Mouse (Mus musculus): ENCODE data around the gene Kdm1b. TPM values are rescaled to one million over a fixed set of nuclear protein-coding genes. Genes with fewer than 3 reads are reported as not detected.

Kdm1b gene
- polyA plus RNA-seq, 1 experiment = 5.8 TPM

GRCm38 (mm10) chr13:47056781-47057180 lies 13.5 kb downstream of the Kdm1b start:
- no peaks in the 10 kb centered on the region for H3K27me3 ChIP-seq (ENCODE audit: control insufficient read depth, insufficient read depth, low read length)
- no peaks in the 10 kb centered on the region for H3K4me1 ChIP-seq (ENCODE audit: control insufficient read depth, insufficient read depth, insufficient read length, low read length)
- no peak overlapping the region for H3K4me3 ChIP-seq (ENCODE audit: low read depth, low read length)
- TF ChIP-seq CTCF (IDR thresholded peaks at IDR 0.05; ENCODE audit: extremely low read depth, insufficient read length, insufficient replicate concordance, low read depth, low read length) = no peak
- no peak for TF ChIP-seq POLR2A (IDR thresholded peaks at IDR 0.05; ENCODE audit: low read depth, low read length)
- whole genome bisulfite sequencing = 94% methylated on average over 5 of the region's 5 CpGs
- H3K36me3 ChIP-seq (ENCODE audit: control insufficient read depth, insufficient read depth, low read length) = peaks cover 37% of the 10 kb centered on the region
- H3K27ac ChIP-seq (ENCODE audit: insufficient read depth, low read depth, low read length) = no peak overlapping the region

- H3K27me3 ChIP-seq (ENCODE audit: control insufficient read depth, insufficient read depth, low read length) = no peaks in the 10 kb centered on the region
- no peaks in the 10 kb centered on the region for H3K4me1 ChIP-seq (ENCODE audit: control insufficient read depth, insufficient read depth, insufficient read length, low read length)
- H3K4me3 ChIP-seq (ENCODE audit: low read depth, low read length) = no peak overlapping the region
- H3K36me3 ChIP-seq (ENCODE audit: control insufficient read depth, insufficient read depth, low read length) = peaks cover 39% of the 10 kb centered on the region
- WGBS = 95% methylated on average over 17 of the region's 17 CpGs
- H3K27ac ChIP-seq (ENCODE audit: insufficient read depth, low read depth, low read length) = no peak overlapping the region
- TF ChIP-seq POLR2A (IDR thresholded peaks at IDR 0.05; ENCODE audit: low read depth, low read length) = no peak
- no peak for TF ChIP-seq CTCF (IDR thresholded peaks at IDR 0.05; ENCODE audit: extremely low read depth, insufficient read length, insufficient replicate concordance, low read depth, low read length)
These were observed 19.5 kb downstream of the Kdm1b start for GRCm38 (mm10) chr13:47062756-47063155.

- no peak overlapping the region for H3K27ac ChIP-seq (ENCODE audit: insufficient read depth, low read depth, low read length)
- no peak overlapping the region for H3K4me3 ChIP-seq (ENCODE audit: low read depth, low read length)
- H3K36me3 ChIP-seq (ENCODE audit: control insufficient read depth, insufficient read depth, low read length) = peaks cover 47% of the 10 kb centered on the region
- H3K27me3 ChIP-seq (ENCODE audit: control insufficient read depth, insufficient read depth, low read length) = no peaks in the 10 kb centered on the region
- TF ChIP-seq POLR2A (IDR thresholded peaks at IDR 0.05; ENCODE audit: low read depth, low read length) (no peak), CTCF (IDR thresholded peaks at IDR 0.05; ENCODE audit: extremely low read depth, insufficient read length, insufficient replicate concordance, low read depth, low read length) (no peak)
- H3K4me1 ChIP-seq (ENCODE audit: control insufficient read depth, insufficient read depth, insufficient read length, low read length) = no peaks in the 10 kb centered on the region
- WGBS = 80% methylated on average over 15 of the region's 15 CpGs
These were observed 20.9 kb downstream of the Kdm1b start for GRCm38 (mm10) chr13:47063985-47064760.

DNA sequence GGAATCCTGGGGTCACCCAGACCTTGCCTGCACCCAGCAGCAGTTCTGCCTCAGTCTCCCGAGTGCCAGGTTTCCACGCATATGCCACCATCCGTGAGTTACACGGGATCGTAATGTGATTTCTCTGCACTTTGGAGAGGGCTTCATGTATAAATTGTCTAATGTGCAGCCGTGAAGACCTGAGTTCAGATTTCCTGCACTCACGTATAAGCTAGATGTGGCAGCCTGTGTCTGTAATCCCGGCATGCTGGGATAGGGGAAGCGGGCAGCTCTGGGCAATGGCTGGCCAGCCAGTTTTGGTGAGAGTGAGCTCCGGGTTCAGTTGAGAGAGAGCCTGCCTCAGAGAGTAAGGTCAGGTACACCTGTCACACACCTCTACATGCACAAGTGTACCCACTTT lies 23.2 kb downstream of the Kdm1b start:
- peaks cover 41% of the 10 kb centered on the region for H3K36me3 ChIP-seq (ENCODE audit: control insufficient read depth, insufficient read depth, low read length)
- H3K4me1 ChIP-seq (ENCODE audit: control insufficient read depth, insufficient read depth, insufficient read length, low read length) = no peaks in the 10 kb centered on the region
- no peak for TF ChIP-seq CTCF (IDR thresholded peaks at IDR 0.05; ENCODE audit: extremely low read depth, insufficient read length, insufficient replicate concordance, low read depth, low read length)
- no peak for TF ChIP-seq POLR2A (IDR thresholded peaks at IDR 0.05; ENCODE audit: low read depth, low read length)
- no peak overlapping the region; the same call in 1 of the 2 replicates for H3K4me3 ChIP-seq (ENCODE audit: low read depth, low read length)
- WGBS = 97% methylated on average over 10 of the region's 10 CpGs
- no peak overlapping the region for H3K27ac ChIP-seq (ENCODE audit: insufficient read depth, low read depth, low read length)
- H3K27me3 ChIP-seq (ENCODE audit: control insufficient read depth, insufficient read depth, low read length) = no peaks in the 10 kb centered on the region

GRCm38 (mm10) chr13:47067001-47067400 lies 23.7 kb downstream of the Kdm1b start:
- Histone ChIP-seq H3K4me1 (ENCODE audit: control insufficient read depth, insufficient read depth, insufficient read length, low read length) (no peaks in the 10 kb centered on the region), H3K27me3 (ENCODE audit: control insufficient read depth, insufficient read depth, low read length) (no peaks in the 10 kb centered on the region), H3K4me3 (ENCODE audit: low read depth, low read length) (no peak overlapping the region), H3K27ac (ENCODE audit: insufficient read depth, low read depth, low read length) (no peak overlapping the region), H3K36me3 (ENCODE audit: control insufficient read depth, insufficient read depth, low read length) (peaks cover 44% of the 10 kb centered on the region)
- 91% methylated on average over 6 of the region's 6 CpGs for WGBS
- TF ChIP-seq POLR2A (IDR thresholded peaks at IDR 0.05; ENCODE audit: low read depth, low read length) = no peak
- TF ChIP-seq CTCF (IDR thresholded peaks at IDR 0.05; ENCODE audit: extremely low read depth, insufficient read length, insufficient replicate concordance, low read depth, low read length) = no peak

DNA sequence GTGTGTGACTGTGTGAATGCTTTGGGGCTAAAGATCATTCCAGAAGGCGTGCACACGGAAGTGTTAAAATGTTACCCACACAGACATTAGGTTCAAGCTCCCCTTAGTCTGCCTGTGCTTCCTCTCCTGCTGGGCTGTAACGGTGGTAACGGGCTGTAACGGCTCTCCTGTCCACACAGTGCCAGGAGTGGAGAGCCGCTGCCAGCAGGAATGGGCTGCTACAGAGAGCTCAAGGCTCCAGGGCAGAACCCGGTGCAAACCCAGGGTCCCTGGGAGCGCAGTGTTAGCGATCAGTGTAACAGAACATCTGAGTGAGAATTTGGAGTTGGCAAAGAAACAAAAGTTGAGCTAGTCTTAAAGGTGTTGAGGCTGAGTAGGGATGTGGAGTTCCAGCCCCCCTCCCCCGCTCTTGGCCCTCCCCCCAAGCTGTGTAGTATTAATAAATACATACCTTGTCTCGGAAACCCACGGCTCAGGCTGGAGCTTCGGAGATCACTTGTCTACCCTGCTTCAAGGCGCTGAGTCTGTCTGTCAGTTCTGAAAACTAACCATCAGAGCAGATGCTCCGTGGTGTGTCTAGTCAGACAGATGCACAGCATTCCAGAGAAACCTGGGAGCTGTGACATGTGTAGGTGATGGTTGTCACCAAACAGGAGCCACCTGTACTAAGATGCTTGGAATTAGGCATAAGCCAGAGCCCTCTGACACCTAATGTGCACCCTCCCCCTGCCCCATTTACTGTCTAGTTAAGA lies 27.2 kb downstream of the Kdm1b start:
- no peaks in the 10 kb centered on the region for H3K4me1 ChIP-seq (ENCODE audit: control insufficient read depth, insufficient read depth, insufficient read length, low read length)
- WGBS = 86% methylated on average over 15 of the region's 15 CpGs
- TF ChIP-seq POLR2A (IDR thresholded peaks at IDR 0.05; ENCODE audit: low read depth, low read length) (no peak), CTCF (IDR thresholded peaks at IDR 0.05; ENCODE audit: extremely low read depth, insufficient read length, insufficient replicate concordance, low read depth, low read length) (no peak)
- H3K36me3 ChIP-seq (ENCODE audit: control insufficient read depth, insufficient read depth, low read length) = peaks cover 44% of the 10 kb centered on the region
- no peaks in the 10 kb centered on the region for H3K27me3 ChIP-seq (ENCODE audit: control insufficient read depth, insufficient read depth, low read length)
- no peak overlapping the region for H3K4me3 ChIP-seq (ENCODE audit: low read depth, low read length)
- no peak overlapping the region for H3K27ac ChIP-seq (ENCODE audit: insufficient read depth, low read depth, low read length)

DNA sequence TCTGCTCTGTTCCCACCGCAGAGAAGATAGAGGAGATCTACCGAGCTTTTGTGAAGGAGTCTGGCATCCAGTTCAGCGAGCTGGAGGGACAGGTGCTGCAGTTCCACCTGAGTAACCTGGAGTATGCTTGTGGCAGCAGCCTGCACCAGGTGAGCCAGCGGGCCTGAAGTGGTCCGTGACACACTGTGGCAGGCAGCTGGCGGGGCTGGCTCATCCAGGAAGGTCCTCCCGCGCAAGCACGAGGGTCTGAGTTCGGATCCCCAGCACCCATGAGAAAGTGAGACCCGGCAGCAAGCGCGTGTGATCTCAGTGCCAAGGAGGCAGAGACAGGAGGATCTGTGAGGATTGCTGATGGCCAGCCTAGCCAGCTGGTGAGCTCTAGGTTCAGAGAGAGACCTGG lies 28.6 kb downstream of the Kdm1b start:
- 94% methylated on average over 13 of the region's 13 CpGs for WGBS
- H3K4me1 ChIP-seq (ENCODE audit: control insufficient read depth, insufficient read depth, insufficient read length, low read length) = no peaks in the 10 kb centered on the region
- no peak overlapping the region for H3K4me3 ChIP-seq (ENCODE audit: low read depth, low read length)
- TF ChIP-seq CTCF (IDR thresholded peaks at IDR 0.05; ENCODE audit: extremely low read depth, insufficient read length, insufficient replicate concordance, low read depth, low read length) (no peak), POLR2A (IDR thresholded peaks at IDR 0.05; ENCODE audit: low read depth, low read length) (no peak)
- no peaks in the 10 kb centered on the region for H3K27me3 ChIP-seq (ENCODE audit: control insufficient read depth, insufficient read depth, low read length)
- H3K36me3 ChIP-seq (ENCODE audit: control insufficient read depth, insufficient read depth, low read length) = peaks cover 41% of the 10 kb centered on the region
- H3K27ac ChIP-seq (ENCODE audit: insufficient read depth, low read depth, low read length) = no peak overlapping the region
